13 mouse cellular contexts compared by ENCODE assay signal in the genomic region with DNA sequence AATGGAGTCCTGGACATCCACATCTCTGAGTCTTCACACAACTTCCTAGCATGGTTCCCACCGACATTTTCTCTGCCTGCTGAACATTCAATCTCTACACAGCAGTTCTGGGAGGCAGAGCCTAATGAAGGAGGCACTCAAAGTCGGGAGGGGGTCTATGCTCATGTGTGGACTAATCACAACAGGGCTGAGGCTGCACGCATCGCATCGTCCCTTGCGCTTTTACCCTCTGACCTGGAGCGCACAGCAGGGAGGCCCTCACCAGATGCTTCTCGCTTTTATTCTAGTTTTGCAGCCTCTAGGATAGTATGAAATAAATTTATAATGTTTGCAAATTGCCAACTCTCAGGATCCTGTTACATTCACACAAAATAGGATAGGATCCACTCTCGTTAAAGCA.
A peak's percentile ranks its signal among the peaks of the same experiment; 100 is the strongest.
DNase-seq lines count a peak whose midpoint lies in the region; ATAC-seq lines count a peak whose summit lies in the region.
"Had no signal": no experiment of that assay in that cellular context is flagged by ENCODE, and none has a peak within 500 bp of the region (broad histone marks: within the 10 kb centered on the region; RNA-seq: fewer than 3 reads in every experiment).

No protein-coding gene starts in this region.

- H3K4me3 ChIP-seq in hindbrain, embryonic 11.5 days (ENCODE audit: low read depth, low read length), result no peak overlapping the region
- H3K4me3 ChIP-seq in hindbrain, embryonic 12.5 days, result no peak overlapping the region
- no peak overlapping the region for H3K4me3 ChIP-seq in hindbrain, embryonic 14.5 days (replicated peaks; ENCODE audit: low read length)
- no peak overlapping the region for H3K4me3 ChIP-seq in midbrain, embryonic 12.5 days
- H3K4me3 ChIP-seq: heart, embryonic 13.5 days; liver, embryonic 13.5 days had no signal

- H3K9ac ChIP-seq in hindbrain, embryonic 11.5 days (ENCODE audit: low read depth, low read length), result no peak overlapping the region
- H3K9ac ChIP-seq in hindbrain, embryonic 12.5 days, result no peak overlapping the region
- H3K9ac ChIP-seq in hindbrain, embryonic 14.5 days, result no peak overlapping the region
- H3K9ac ChIP-seq in midbrain, embryonic 12.5 days (replicated peaks), result no peak overlapping the region
- H3K9ac ChIP-seq: heart, embryonic 13.5 days; liver, embryonic 13.5 days had no signal

- WGBS in hindbrain, embryonic 11.5 days, result 39% methylated on average over 9 of the region's 9 CpGs
- WGBS in hindbrain, embryonic 12.5 days, result 36% methylated on average over 9 of the region's 9 CpGs
- WGBS in hindbrain, embryonic 14.5 days, result 36% methylated on average over 9 of the region's 9 CpGs
- WGBS in midbrain, embryonic 12.5 days, result 43% methylated on average over 9 of the region's 9 CpGs

- H3K9me3 ChIP-seq in hindbrain, embryonic 11.5 days (ENCODE audit: control insufficient read depth, low read length), result no peaks in the 10 kb centered on the region
- no peaks in the 10 kb centered on the region for H3K9me3 ChIP-seq in hindbrain, embryonic 12.5 days (replicated peaks)
- H3K9me3 ChIP-seq in hindbrain, embryonic 14.5 days (ENCODE audit: control insufficient read depth, low read length), result no peaks in the 10 kb centered on the region
- no peaks in the 10 kb centered on the region for H3K9me3 ChIP-seq in midbrain, embryonic 12.5 days
- H3K9me3 ChIP-seq: heart, embryonic 13.5 days; liver, embryonic 13.5 days had no signal

- no peaks in the 10 kb centered on the region for H3K4me1 ChIP-seq in hindbrain, embryonic 11.5 days (replicated peaks; ENCODE audit: control insufficient read depth, insufficient read depth, low read length)
- peaks cover 17% of the 10 kb centered on the region for H3K4me1 ChIP-seq in hindbrain, embryonic 12.5 days
- no peaks in the 10 kb centered on the region; the same call in 1 of the 2 replicates for H3K4me1 ChIP-seq in hindbrain, embryonic 14.5 days (replicated peaks; ENCODE audit: control insufficient read depth, insufficient read depth, low read length)
- H3K4me1 ChIP-seq in midbrain, embryonic 12.5 days, result 0 out of 2 replicates have a peak, but pooled peaks cover 4% of the 10 kb centered on the region
- H3K4me1 ChIP-seq: liver, embryonic 13.5 days had no signal

- H3K27ac ChIP-seq in hindbrain, embryonic 11.5 days (ENCODE audit: low read depth, low read length), result no peak overlapping the region
- no peak overlapping the region for H3K27ac ChIP-seq in hindbrain, embryonic 12.5 days
- H3K27ac ChIP-seq in hindbrain, embryonic 14.5 days, result no peak overlapping the region
- H3K27ac ChIP-seq in midbrain, embryonic 12.5 days (replicated peaks), result no peak overlapping the region
- H3K27ac ChIP-seq: heart, embryonic 13.5 days; kidney, postnatal 0 days; liver, embryonic 13.5 days had no signal

- ATAC-seq in hindbrain, embryonic 11.5 days (ENCODE audit: low FRiP score), result peak; percentile 69; the same call in 1 of the 2 replicates
- no peak for ATAC-seq in hindbrain, embryonic 12.5 days (ENCODE audit: low FRiP score)
- ATAC-seq in hindbrain, embryonic 14.5 days (ENCODE audit: low FRiP score), result peak; percentile 64
- ATAC-seq in midbrain, embryonic 12.5 days (ENCODE audit: low FRiP score, low read depth), result peak; percentile 65; the same call in 1 of the 2 replicates
- no peak for ATAC-seq in frontal cortex, adult (ENCODE audit: low TSS enrichment)
- ATAC-seq: activated CD4-positive, CD25-positive, alpha-beta regulatory T cell, adult 4 months had no signal

- no peak for DNase-seq in hindbrain, embryonic 11.5 days (ENCODE audit: low spot score)
- DNase-seq in hindbrain, embryonic 14.5 days (ENCODE audit: low spot score), result no peak
- DNase-seq in frontal cortex, postnatal 14 days (ENCODE audit: low spot score in 2 of 2), result no peak
- no peak for DNase-seq in gastrocnemius, postnatal 4 days (ENCODE audit: low spot score in 2 of 2)
- DNase-seq in frontal cortex, postnatal 36 days (ENCODE audit: low spot score in 2 of 2), result no peak
- DNase-seq: liver, embryonic 13.5 days; lung, postnatal 14 days had no signal

- H3K27me3 ChIP-seq in hindbrain, embryonic 11.5 days (ENCODE audit: control insufficient read depth, insufficient read depth, low read length), result no peaks in the 10 kb centered on the region
- no peaks in the 10 kb centered on the region for H3K27me3 ChIP-seq in hindbrain, embryonic 12.5 days
- H3K27me3 ChIP-seq in hindbrain, embryonic 14.5 days (ENCODE audit: control insufficient read depth, insufficient read depth, low read length), result no peaks in the 10 kb centered on the region
- H3K27me3 ChIP-seq in midbrain, embryonic 12.5 days, result no peaks in the 10 kb centered on the region
- H3K27me3 ChIP-seq: heart, embryonic 13.5 days; liver, embryonic 13.5 days had no signal

- H3K4me2 ChIP-seq in hindbrain, embryonic 11.5 days (replicated peaks; ENCODE audit: low read depth, low read length), result no peak overlapping the region
- no peak overlapping the region for H3K4me2 ChIP-seq in hindbrain, embryonic 12.5 days (replicated peaks)
- no peak overlapping the region for H3K4me2 ChIP-seq in hindbrain, embryonic 14.5 days (replicated peaks)
- H3K4me2 ChIP-seq in midbrain, embryonic 12.5 days (replicated peaks), result no peak overlapping the region
- H3K4me2 ChIP-seq: heart, embryonic 13.5 days; liver, embryonic 13.5 days had no signal

- no peaks in the 10 kb centered on the region for H3K36me3 ChIP-seq in hindbrain, embryonic 11.5 days (ENCODE audit: control insufficient read depth, insufficient read depth, low read length)
- H3K36me3 ChIP-seq in hindbrain, embryonic 12.5 days, result no peaks in the 10 kb centered on the region
- H3K36me3 ChIP-seq in hindbrain, embryonic 14.5 days (replicated peaks; ENCODE audit: control insufficient read depth, insufficient read depth), result no peaks in the 10 kb centered on the region
- H3K36me3 ChIP-seq in midbrain, embryonic 12.5 days, result no peaks in the 10 kb centered on the region
- H3K36me3 ChIP-seq: heart, embryonic 13.5 days; liver, embryonic 13.5 days had no signal

Comparison
In these comparisons a context has a peak if more than half of its experiments do, and no peak if none do; other contexts are left out.
1. ATAC-seq: peak in hindbrain, embryonic 11.5 days (single experiment), hindbrain, embryonic 14.5 days (single experiment) and midbrain, embryonic 12.5 days (single experiment); none in hindbrain, embryonic 12.5 days (single experiment) and frontal cortex, adult (single experiment).